Mouse (Mus musculus) cerebellum, adult 8-10 months (tissue): ENCODE measurements at regions not wholly inside any gene's neighbourhood (a gene's known extent, or its start where the extent isn't known, plus 50 kb on each side); places are given as distances from the start of the nearest gene placed in this dataset.

Experiments used
- DNase-seq: peaks from one replicate; pipeline ENCODE4 v3.0.0; 2022

DNA sequence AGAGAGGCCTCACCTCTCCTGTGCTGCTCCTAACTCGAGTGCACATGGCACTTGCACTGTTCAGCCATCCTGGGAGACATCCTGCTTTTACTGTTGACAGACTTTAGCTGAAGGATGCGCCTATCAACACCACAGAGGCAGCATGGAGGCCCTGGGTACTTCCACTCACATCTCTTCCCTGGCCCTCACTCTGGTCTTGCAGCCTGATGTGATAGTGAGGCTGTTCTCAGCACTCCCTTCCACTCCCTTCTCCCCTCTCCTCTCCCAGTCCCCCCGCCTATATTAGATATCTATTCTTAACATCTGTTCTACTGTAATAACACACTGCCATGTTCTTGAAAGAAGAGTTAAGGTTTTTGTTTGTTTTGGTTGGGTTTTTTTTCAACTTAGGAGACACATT lies 50.2 kb upstream of the Bod1 start:
- no peak for DNase-seq

DNA sequence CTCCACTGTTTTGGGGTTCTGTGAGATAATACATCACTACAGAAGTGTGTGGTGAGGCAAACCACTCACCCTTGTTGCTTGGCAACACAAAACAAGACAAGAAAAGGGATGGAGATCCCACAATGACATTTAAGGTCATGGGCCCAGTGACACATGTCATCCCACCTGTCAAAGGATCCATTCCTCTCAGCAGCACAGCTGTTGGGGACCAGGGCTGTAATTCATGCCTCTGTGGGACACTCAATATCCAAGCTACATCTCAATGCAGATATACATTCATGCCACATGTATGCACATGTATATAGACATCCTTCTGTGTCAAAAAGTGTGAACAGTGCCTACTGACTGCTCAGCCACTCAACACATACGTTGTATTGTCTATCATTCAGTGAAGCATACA lies 52.8 kb upstream of the Bod1 start:
- DNase-seq: no peak

DNA sequence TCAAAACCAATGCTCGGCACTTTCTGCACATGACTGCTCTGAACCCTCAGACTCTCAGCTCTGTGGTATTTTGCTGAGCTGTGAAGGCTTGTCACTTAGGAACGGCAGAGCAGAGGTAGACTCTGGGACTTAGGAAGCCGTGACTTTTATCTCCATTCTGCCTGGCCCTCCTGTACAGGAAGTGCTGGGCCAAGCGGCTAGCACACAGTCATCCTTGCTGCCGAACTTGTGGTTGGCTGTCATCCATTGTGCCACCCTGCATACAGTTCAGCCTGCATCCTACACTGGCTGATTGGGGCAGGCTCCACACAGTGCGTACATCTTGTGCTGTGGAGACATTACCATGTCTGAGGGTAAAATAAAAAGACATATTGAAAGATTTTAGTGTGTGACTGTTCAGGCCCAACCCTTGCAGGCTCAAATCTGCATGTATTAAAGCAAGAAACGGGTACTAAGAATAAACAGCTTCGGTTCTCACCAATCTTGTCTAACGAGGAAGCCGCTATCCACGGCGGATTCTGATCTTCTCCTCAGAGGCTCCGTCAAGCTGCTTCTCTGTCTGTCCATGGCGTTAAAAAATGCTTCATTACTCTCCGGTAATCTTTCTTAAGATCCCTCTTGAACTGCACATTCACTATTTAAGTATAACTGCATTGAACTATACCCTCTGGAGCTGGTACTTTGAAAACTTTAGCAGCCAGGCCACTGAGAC lies 54.4 kb upstream of the Bod1 start:
- DNase-seq: no peak

DNA sequence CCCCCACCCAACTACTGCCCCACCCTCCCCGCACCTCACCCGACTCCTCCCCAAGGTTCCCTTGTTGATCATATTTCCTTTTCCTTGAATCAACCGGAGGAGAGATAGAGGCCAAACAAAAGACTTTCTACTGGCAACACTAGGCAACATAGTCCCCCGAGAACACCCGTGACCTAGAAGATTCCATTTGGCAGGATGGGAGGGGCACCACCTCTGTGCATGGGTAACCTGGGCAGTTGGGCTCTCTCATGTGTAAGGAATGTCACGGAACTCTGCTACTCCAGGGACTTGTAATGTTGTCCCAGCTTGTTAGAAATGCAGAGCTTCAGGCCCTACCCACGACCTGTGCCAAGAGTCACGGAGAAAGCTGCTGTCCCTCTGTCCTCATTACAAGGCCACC lies 55.6 kb upstream of the Bod1 start:
- DNase-seq: no peak

DNA sequence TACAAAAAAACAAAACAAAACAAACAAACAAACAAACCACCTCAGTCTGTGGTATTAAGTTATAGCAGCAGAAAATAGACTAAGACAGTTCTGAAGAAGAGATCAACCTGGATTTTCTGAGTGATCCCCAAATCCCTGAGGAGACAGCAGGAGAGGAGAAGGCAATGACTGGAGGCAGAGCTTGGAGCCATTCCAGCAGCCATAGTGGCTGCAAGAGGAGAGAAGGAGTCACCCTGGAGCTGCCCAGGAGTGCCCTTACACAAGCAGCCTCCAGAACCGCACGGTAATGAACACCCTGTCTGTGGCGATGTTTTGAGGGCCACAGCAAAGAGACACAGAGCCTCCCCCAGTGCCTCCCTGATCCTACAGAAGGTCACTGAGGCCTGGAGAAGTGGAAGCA lies 58.0 kb upstream of the Bod1 start:
- no peak for DNase-seq

DNA sequence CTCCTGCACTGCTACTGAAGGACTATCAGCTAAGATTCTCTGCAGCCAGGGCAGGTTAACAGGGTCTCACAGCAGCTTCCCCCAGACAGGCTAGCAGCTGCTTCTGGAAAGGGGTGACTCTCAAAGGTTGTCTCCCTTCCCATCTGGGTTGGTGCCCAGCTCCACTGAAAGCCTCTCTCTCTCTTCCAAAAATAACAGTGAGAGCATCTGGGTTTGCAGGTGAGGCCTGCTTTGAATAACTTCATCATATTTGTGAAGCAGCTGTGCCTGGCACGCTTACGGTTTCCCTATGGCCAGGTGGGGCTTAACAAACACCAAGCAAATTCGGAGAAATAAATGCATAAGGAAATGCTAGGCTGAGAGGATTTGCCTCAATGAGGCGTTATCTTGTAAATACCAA lies 58.5 kb upstream of the Bod1 start:
- DNase-seq: no peak

DNA sequence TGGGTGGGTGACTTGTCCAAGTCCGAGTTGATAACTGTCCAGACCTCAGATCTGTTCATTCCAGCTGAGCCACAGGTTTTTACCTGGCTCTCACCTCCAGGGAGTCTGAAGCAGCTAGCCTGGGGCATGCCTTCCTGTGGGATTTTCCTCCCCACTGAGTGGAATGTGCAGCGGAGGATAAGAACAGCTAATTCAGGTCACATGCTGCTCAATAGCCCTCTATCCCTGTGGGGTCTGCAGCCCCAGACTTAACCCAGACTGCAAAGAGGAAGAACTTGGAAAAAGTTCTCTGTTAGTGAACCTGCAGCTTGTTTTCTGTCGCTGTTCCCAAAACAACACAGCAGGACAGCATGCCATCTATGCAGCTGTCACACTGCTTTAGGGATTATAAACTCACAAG lies 59.0 kb upstream of the Bod1 start:
- DNase-seq: no peak

DNA sequence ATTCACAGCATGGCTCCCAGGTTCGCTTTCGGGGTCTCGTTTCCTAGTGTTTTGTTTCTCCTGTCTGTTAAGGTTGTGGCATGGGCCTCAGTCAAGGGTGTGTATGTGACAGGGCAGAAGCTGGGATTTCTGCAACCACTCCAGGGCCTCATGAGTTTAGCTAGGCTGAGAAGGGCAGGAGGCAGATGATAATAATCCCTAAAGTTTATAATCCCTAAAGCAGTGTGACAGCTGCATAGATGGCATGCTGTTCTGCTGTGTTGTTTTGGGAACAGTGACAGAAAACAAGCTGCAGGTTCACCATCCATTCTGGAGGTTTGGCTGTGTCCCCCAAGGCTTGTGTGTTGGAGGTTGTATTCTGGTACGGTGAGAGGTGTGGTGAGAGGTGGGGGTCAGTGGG lies 59.8 kb upstream of the Bod1 start:
- no peak for DNase-seq

DNA sequence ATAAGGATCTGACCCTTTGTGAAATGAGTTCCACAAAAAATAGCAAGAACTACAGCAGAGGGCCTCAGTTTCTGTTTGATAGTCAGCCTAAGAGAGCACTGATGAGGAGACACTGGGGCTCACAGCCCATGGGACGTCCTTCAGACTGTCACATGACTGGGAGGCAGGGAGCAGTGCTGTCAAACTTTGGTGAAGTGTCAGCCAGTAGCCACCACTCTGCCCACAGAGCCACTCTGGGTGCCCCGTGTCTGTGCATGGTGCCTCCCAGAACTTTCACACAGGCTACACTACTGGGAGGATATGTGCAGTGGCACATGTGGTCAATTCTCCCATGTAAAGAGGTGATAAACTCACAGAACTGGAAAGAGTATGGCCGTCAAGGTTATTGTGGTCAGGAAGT lies 60.7 kb upstream of the Bod1 start:
- no peak for DNase-seq

DNA sequence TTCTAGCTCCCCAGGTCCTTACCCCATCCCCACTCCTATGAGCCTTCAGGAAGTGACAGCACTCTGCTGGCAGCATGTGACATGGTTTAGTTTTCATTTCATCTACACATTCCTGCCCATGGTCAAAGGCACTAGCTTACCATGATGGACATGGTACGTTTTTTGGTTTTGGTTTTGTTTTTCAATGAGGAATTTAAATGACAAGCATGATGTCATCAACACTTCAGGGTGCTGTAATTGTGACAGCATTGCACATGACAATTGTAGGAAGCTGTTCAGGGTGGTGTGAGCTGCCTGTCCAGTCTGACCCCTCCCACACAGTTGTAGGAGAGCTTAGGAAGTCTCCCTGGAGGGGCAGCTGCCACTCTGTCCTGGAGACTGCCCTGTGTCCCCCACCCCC lies 61.3 kb upstream of the Bod1 start:
- DNase-seq: no peak

DNA sequence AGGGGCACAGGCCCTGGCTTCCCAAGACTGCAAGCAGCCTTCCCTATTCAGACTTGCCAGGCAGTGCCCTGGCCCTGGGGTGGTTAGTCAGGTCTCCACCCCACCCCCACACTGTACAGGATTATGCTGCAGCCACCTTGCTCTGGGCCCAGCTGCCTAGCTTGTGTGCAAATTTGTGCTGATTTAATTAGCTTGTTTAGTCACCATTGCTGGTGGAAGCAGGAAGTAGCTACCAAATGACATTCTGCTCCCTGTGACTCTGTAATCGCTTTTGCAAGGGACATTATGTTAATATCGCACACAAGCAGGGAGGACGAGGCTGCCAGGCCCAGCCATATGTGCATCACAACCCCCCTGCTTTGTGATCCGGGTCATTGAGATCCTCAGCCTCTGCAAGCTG lies 62.4 kb upstream of the Bod1 start:
- DNase-seq: no peak

DNA sequence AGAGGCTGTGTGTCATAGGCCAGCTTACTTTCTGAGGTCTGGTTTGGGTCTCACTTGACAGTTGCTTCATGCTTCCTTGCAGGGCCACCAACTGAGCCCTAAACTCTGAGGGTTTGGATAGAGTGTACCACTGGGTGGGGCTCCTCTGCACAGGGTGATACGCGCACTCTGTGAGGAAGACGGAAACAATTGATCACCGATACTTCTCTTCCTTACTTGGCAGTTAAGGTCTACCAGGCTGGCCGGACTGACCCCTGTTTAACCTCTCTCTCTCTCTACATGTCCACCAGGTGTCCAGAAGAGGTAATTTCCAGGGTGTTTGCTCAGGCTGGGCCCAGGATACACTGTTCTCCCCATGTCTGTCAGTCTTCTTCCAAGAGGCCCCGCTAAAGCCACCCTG lies 63.6 kb upstream of the Bod1 start:
- DNase-seq: no peak

DNA sequence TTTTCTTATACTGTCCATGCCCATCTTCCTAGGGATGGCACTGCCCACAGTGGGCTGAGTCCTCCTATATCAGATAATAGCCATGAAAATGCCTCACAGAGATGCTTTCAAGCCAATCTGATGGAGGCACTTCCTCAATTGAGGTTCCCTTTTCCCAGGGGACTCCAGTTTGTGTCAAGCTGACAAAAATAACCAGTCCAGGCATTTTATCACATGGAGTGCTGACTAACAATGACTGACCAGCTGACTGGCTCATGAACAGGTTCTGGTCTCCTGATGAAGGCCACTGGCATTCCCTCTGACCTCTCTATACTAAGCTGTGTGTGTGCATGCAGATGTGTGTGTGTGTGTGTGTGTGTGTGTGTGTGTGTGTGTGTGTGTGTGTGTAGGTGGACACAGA lies 64.4 kb upstream of the Bod1 start:
- DNase-seq: no peak

DNA sequence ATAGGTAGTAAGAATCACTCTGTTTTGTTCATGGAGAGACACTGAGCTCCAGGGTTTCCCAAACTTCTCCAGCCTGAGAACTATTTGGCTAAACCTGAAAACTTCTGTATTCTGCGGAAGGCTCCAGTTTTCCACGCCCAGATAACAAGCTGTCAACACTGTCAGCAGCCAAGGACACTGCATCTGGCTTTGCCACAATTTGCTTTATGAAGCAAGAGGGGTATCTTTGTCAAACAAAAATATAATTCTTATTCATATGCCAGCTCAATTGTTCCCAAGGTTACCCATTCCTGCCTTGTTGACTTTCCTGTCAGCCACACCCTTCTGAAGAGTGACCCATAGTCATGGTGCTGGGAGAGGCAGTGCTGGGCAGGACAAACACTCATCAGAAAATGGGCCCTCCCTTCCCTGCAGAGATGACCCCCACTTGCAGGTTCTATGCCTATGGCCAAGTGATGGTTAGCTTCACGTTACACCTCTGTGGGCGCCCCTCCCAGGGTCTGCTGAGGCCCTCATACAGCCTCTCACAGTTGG lies 64.9 kb upstream of the Bod1 start:
- DNase-seq: no peak

DNA sequence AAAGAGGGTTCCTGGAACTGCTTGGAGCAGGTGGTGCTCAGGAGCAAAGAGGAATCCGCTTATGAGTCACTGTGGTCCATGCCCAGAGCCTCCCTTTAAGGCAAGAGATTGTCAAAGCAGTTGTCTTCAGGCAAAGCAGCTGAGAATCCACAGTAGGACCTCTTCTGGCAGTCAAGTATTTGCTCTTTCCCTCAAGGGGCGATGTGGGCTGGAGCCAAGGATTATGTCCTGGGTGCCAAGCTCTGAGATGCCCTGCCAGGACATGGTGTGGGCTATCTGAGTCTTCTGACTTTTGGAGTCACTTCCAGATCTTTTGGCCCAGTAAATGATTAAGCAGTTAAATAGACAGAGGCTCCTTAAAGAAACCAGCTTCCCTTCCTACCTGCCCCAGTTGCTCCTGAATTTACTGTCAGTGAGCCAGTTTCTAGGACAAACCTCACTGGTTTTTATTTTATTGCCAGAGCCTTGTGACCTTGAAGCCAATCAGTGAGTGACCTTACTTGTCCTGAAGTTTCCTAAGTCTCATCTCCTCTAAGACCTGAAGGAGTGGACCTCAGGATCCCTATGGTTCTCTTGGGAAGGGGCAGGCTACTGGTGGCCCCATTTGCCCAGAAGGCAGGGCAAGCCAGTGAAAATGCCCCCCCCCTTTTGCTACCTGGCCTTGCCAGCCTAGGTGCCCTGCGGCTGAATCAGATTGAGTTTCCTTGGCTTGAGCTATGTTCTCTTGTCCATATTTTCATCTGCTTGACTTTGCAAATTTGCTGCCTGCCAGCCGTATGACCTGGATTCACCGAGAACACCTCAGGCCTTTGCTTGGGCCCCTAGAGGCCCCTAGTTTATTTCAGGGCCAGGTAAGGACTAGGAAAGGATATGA lies 66.7 kb upstream of the Bod1 start:
- DNase-seq: no peak

DNA sequence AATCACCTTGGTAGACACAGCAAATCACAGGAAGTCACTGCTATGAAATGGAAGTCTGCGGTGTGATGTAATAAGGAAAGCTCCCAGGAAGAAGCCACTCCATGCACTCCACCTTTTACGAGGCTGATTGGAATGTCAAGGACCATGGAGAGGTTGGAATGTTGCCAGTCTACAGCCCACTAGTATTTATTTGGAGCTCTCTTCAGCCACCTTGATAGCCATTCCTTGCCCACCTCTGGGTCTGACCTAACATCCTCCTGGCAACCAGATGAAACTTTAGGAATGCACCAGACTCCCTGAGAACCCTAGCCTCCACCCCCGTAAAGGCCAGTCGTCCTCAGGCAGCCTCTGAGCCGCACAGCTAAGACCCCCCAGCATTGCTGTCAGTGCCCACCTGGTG lies 68.7 kb upstream of the Bod1 start:
- no peak for DNase-seq

DNA sequence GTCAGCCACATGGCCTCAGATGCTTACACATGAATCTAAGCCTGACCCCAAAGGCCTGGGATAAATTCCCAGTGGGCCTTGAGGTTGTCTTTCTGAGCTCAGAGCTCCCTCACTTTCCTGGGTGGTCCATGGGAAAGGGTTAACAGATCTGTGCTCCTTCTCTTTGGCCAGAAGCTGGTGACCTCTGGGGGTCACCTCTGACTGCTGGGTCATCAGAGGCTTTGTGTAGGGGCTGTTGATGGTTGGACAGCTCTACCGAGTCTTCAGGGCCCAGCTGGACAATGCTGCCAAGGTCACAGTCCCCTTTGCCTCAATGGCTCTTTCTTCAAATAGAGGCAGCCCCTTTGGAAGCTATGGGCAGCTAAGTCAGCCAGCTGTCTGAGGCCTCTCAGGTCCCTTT lies 70.5 kb upstream of the Bod1 start:
- no peak for DNase-seq

DNA sequence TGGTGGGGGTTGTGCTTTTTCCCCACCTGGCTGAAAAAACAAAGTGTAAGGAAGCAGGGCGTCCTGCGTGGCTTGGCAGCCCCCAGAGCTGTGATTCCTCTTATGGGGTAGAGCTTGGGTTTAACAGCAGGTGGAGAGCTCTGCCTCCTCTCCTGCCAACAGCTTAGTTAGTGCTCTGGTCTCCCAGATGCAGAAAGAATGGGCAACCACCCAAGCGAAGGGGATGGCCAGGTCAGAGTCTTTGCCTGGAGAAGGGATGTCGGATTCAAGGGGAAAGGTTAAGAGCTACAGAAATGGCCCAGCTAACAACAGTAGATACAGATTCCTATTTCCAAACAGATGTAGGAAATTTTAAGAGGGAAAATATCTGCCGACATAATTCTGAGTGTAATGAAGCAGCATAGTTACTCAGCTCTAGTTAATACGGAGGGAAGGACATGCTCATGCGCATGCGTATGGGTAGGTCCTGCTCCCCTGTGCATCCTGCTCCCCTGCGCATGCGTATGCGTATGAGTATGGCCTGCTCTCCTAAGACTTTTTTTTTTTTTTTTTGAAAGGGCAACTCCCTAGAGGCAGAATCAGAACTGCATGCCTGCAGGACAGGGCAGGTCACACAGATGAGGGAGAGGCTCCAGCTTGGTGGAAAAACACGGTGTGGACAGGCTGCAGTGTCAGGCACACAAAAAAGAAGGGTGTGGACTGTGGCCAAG lies 72.5 kb upstream of the Bod1 start:
- no peak for DNase-seq

DNA sequence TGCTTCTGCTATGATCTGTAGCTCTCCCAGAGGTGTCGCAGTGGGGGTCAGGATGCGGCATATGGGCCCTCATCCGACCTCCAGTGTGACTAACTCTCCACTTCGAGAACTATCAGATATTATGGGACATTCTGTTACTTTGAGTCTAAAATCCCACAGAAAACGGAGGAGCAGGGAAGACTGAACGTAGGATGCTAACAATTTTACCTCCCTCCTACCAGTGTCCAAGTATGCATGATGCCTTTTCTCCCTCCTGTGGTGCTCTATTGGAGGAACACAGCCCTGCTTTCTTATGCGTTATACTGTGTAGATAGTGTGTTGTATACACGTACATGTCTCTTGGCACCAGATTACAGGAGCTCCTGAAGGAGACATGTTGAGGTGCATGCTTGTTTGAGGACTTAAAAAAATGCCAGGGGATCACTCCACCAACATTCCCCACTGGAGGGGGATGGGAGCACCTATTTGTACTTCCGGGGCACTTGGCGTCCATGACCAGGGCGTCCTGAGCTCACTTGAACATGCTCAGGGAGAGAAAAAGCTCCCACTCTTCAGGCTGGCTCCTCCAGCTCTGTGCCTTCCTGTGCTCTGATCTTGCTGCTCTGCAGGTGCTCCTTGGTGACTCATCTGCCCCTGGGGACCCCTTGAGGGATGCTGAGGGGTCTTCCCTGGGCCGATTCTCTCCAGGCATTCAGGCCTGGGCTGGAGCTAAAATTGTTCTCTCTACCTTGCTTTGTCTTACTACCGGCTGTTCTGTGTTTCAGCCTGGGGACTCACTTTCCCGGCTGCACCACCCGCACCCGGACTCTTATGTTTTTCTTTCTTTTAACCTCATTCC lies 73.6 kb upstream of the Bod1 start:
- DNase-seq: no peak

DNA sequence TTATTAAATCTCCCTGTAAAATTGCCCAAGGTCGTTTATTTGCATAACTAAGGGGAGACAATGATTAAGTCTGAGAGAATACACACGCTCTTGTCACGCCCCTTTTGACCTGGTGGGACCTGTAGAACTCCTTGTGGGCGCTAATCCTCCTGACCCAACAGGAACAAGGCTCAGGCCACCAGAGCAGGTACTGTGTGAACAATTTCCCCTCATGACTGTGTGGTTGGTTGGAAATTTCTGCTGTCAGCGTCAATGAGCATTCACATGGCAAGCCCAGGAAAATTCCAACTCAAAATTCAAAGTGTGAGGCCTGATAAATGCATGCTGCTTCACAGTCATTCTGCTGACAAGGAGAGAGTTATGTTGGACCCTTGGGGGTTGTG lies 74.2 kb upstream of the Bod1 start:
- DNase-seq: no peak

DNA sequence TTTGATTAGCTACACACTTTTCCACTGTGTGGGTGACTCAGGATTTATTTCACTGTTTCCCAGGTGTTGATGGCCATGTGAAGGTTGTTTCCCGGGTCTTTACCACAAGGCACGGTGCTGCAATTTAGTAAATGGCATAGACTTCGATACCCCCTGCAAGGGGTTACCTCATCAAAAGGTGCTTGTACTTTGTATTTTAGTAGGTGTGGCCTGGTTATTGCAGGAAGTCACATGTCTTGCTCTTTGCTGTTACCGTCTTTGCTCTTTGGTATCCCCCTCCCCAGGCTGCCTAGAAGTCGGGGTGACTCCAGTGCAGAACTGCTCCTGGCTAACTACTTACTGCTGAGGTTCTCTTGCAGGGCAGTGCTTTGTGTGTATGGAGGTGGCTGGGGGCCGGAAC lies 74.8 kb upstream of the Bod1 start:
- no peak for DNase-seq

DNA sequence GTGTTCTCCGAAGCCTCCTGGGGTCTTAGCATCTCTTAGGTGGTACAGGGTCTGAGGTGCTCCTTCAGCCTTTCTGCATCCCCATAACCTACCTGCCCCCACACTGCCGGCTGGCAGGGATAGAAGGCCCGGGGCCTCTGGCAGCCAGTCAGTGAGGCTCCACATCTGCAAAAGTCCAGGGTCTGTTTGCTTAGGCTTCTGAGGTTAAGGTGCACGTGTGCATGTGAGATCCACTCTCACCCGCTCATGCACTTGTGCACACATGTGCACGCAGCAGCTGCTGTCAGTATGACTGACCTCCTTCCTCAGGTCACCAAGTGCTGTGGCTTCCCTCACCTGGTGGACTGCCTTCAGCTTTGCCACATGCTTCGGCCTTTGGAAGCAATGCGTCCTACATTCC lies 75.3 kb upstream of the Bod1 start:
- DNase-seq: no peak

DNA sequence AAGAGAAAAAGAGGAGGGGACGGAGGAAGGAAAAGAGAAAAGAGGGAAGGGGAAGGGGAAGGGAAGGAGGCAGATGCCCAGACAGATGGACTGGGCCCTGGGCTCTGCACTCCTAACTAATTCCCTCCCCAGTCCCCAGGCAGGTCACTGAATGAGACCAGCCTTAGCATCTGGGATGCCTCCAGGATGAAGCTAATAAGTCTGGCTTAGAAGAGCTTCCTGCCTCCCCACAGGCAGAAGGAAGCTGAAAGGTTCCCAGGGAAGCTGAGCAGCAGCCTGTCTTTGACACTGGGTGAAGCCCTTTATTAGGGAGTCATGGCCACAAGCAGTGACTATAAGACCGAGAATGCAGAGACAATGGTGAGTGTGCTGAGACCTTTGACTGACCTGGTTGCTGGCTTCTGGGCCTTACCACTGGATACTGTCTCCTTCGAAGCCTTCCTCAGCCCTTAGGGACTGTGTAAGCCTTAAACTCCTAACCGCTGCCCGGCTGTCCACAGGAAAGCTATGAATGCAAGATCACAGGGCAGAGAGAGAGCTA lies 76.7 kb upstream of the Bod1 start:
- no peak for DNase-seq
